Mouse (Mus musculus) megakaryocyte-erythroid progenitor cell, adult 5 weeks (primary cell): Measurements from ENCODE around the gene Kctd8. TPM values are rescaled to one million over a fixed set of nuclear protein-coding genes. Genes with fewer than 3 reads are reported as not detected.

Experiments used
- polyA plus RNA-seq: library from polyadenylated mRNA; stranded (reverse); fragments of >175 nt; gene quantifications from 2 replicates; pipeline ENCODE4 v1.2.3, GENCODE M21; 2012

Gene Kctd8
- not detected in 2 replicates for polyA plus RNA-seq

GRCm38 (mm10) chr5:69340919-69341801 lies at the start of gene Kctd8:
Kctd8 (minus strand) TSS chr5:69341679.

Other genes starting within 250 kb of the Kctd8 start
- gene Yipf7, start 201.0 kb upstream of the Kctd8 start, polyA plus RNA-seq: not detected in 2 replicates
- gene Guf1, start 215.2 kb upstream of the Kctd8 start, polyA plus RNA-seq: 6.3 and 6.4 TPM in 2 replicates